Mouse (Mus musculus) ES-E14 (cell line): Measurements from ENCODE around the gene Hist1h2bh. TPM values are rescaled to one million over a fixed set of nuclear protein-coding genes. Genes with fewer than 3 reads are reported as not detected.

ENCODE experiments used
- DNase-seq: peaks from one replicate; pipeline ENCODE4 v3.0.0-alpha.2; 2013; ENCODE audit warnings: low read depth, low spot score
- H3K27ac ChIP-seq: 2 replicates; pipeline ENCODE4 v1.5.1; 2012; ENCODE audit warnings: low read depth, mild to moderate bottlenecking, low read length, moderate library complexity, mixed read lengths; ENCODE audit not compliant: poor library complexity, insufficient read depth, severe bottlenecking
- H3K36me3 ChIP-seq: 2 replicates; pipeline ENCODE4 v1.6.1; 2012; ENCODE audit warnings: mild to moderate bottlenecking, low read length, moderate library complexity, mixed read lengths; ENCODE audit not compliant: control insufficient read depth, poor library complexity, insufficient read depth, severe bottlenecking
- H3K4me1 ChIP-seq, 2 experiments: fragments of 150-350 bp in 1 of 2; sonication (generic) in 1 of 2; 2 replicates each; pipeline ENCODE4 v1.6.1; 2012; ENCODE audit warnings: low read length in 2 of 2, mild to moderate bottlenecking in 1 of 2, mixed read lengths in 1 of 2; ENCODE audit not compliant: control insufficient read depth in 2 of 2, insufficient read depth in 2 of 2, poor library complexity in 1 of 2
- H3K4me3 ChIP-seq, 2 experiments: fragments of 150-350 bp in 1 of 2; sonication (generic) in 1 of 2; 2 replicates each; pipeline ENCODE4 v1.5.1; 2012; ENCODE audit warnings: low read length in 2 of 2, low read depth in 1 of 2, mild to moderate bottlenecking in 1 of 2, mixed read lengths in 1 of 2; ENCODE audit not compliant: insufficient read depth in 1 of 2, poor library complexity in 1 of 2, severe bottlenecking in 1 of 2
- H3K9ac ChIP-seq: 2 replicates; pipeline ENCODE4 v1.6.1; 2012; ENCODE audit warnings: low read depth, mild to moderate bottlenecking, low read length, mixed read lengths; ENCODE audit not compliant: poor library complexity, insufficient read depth, severe bottlenecking
- H3K9me3 ChIP-seq: fragments of 150-350 bp; sonication (generic); 2 replicates; pipeline ENCODE4 v1.6.1; 2012; ENCODE audit warnings: low read depth, mild to moderate bottlenecking, low read length; ENCODE audit not compliant: control insufficient read depth, insufficient read depth
- CHD2 ChIP-seq: IDR thresholded peaks from 2 replicates; pipeline ENCODE4 v1.6.1; 2014; ENCODE audit warnings: mild to moderate bottlenecking, low read depth, low read length, inconsistent platforms
- HCFC1 ChIP-seq: IDR thresholded peaks from 2 replicates; pipeline ENCODE4 v1.6.1; 2012; ENCODE audit warnings: low read length, inconsistent platforms, borderline replicate concordance; ENCODE audit not compliant: insufficient read depth
- MAFK ChIP-seq: IDR thresholded peaks from 2 replicates; pipeline ENCODE4 v1.6.1; 2014; ENCODE audit warnings: mild to moderate bottlenecking, low read depth, low read length, inconsistent platforms; ENCODE audit not compliant: insufficient read depth
- ZC3H11A ChIP-seq: IDR thresholded peaks from 2 replicates; pipeline ENCODE4 v1.6.1; 2012; ENCODE audit warnings: low read depth, mild to moderate bottlenecking, inconsistent platforms, low read length, borderline replicate concordance
- ZNF384 ChIP-seq: IDR thresholded peaks from 2 replicates; pipeline ENCODE4 v1.6.1; 2012; ENCODE audit warnings: low read depth, low read length, inconsistent platforms
- in situ Hi-C, 2 experiments: fragments of 600-800 bp; cut with MboI; formaldehyde crosslinking; loops; one replicate each; pipeline ENCODE4 v1.15.1; 2025; ENCODE audit warnings: low sequenced_read_pairs in 2 of 2, inconsistent platforms in 1 of 2; ENCODE audit not compliant: unreplicated experiment in 2 of 2
- total RNA-seq: library from RNA; depleted of rRNA; stranded (reverse); fragments of 300-350 nt; gene quantifications from 2 replicates; pipeline ENCODE4 v1.2.3, GENCODE M21; 2012

The Hist1h2bh gene
- total RNA-seq, 1 experiment, result 146 TPM

- peaks cover 0 to 2% of the 10 kb centered on the region in 2 experiments; a peak in 1 of 4 replicates for H3K4me1 ChIP-seq
- peak within 1 kb of the TSS; percentile 93 for H3K27ac ChIP-seq
- peak; percentile 96 for DNase-seq
- TF ChIP-seq ZNF384 (no peak), MAFK (no peak), HCFC1 (no peak), ZC3H11A (no peak), CHD2 (no peak)
- H3K9ac ChIP-seq, result peak within 1 kb of the TSS; percentile 78
- no peaks in the 10 kb centered on the region for H3K9me3 ChIP-seq
- H3K36me3 ChIP-seq, result no peaks in the 10 kb centered on the region
- peak within 1 kb of the TSS; percentile 67 to 83 for H3K4me3 ChIP-seq
- in situ Hi-C loops, result loop anchor here in 1 of 2 experiments (25.0 kb wide), 1 partner anchor 1494 kb away; the partner anchor contains the start of genes Hist1h2ag, Hist1h2ah, Hist1h2bj and Hist1h2bk
These were observed 12.0 kb downstream of the Hist1h2bh start, which contains the start of gene Hist1h4h for GRCm38 (mm10) chr13:23530901-23531875. Gene Hist1h4h (plus strand): TSS chr13:23531050.

DNA sequence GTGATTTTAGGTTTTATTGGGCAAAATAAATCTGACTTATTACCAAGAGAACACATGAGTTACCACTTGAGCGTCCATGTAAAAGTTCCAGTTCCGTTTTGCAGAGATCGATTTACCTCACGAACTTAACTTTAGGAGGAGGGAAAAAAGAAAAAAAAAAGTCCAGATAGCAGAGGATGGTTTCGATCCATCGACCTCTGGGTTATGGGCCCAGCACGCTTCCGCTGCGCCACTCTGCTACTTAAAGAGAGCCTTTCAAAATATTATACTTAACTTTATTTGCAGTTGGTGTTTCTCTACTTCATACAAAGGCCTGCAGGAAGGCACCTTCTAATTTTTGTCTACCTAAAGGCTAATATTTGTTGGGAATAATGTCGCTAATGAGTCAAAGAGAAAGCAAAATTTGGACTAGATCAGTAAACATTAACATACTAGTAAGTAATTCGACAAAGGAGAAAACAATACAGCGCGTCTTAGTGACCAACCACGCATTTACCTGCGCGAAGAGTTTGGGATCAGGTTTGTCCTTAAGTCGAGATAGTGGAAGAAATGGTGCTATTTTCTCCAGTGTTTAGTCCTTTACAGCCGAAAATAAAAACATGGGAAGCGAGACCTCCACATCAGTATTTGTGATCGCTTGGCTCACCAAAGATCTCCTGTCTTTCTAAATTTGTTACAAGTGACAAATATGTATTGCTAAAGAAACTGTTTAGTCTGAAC, 12.9 kb downstream of the Hist1h2bh start:
- in situ Hi-C loops, result loop anchor here in 1 of 2 experiments (25.0 kb wide), 1 partner anchor 1493 kb away; the partner anchor contains the start of genes Hist1h2ag, Hist1h2ah, Hist1h2bj and Hist1h2bk

DNA sequence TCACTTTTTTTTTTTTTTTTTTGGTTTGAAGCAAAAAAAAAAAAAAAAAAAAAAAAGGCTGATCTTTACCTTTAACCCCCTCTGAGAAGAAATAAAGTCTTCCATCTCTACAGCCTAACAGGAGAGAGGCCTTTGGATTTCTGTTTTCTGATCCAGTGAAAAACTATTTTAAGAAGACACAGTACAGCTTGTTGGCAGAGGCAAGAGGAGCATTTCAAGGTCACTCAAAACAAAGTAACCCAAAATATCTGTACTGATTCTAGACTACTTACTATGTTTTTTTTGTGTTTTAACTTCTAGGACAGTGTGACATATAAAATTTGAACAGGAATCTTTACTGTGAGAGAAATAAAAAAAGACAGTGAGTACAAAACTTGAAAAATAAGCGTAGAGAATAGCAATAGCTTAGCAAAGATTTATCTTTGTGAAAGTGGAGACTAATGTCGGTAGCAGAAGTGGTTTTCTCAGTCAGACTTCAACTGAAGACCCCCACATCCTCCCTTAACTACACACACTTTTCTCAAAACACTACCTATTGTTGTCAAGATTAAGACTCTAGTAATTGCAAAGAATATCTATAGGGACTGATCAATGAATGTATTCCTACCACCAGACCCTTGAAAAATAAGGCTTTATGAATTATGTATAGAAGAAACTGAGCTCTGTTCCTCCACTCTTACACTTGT, 13.6 kb downstream of the Hist1h2bh start:
- Histone ChIP-seq H3K4me1 (peaks cover 0 to 2% of the 10 kb centered on the region in 2 experiments; a peak in 1 of 4 replicates), H3K27ac (no peak overlapping the region), H3K9me3 (no peaks in the 10 kb centered on the region), H3K9ac (no peak overlapping the region), H3K4me3 (peak overlapping the region; percentile 25 to 61; a peak in 2 of 4 replicates), H3K36me3 (no peaks in the 10 kb centered on the region)
- in situ Hi-C loops, result loop anchor here (10.0 to 25.0 kb wide), 2 partner anchors 1492 to 1605 kb away; partner anchors contain the start of genes Hist1h2ag (in 1 of the 2), Hist1h2ah (in 1 of the 2), Hist1h2bj (in 1 of the 2) and Hist1h2bk (in 1 of the 2)
- no peak for TF ChIP-seq CHD2
- TF ChIP-seq MAFK, result no peak
- TF ChIP-seq ZNF384, result no peak; the same call in 1 of the 2 replicates
- DNase-seq, result no peak

More for the DNA sequence above, 12.9 kb downstream of the Hist1h2bh start:
- no peaks in the 10 kb centered on the region for H3K36me3 ChIP-seq
- peak overlapping the region; percentile 85; the same call in 1 of the 2 replicates for H3K27ac ChIP-seq
- peak overlapping the region; percentile 78 for H3K9ac ChIP-seq
- no peak for TF ChIP-seq CHD2
- TF ChIP-seq ZNF384, result peak; percentile 80
- peak; percentile 92 for TF ChIP-seq MAFK
- DNase-seq, result no peak
- H3K4me3 ChIP-seq, result peak overlapping the region; percentile 61 to 83
- H3K9me3 ChIP-seq, result no peaks in the 10 kb centered on the region
- H3K4me1 ChIP-seq, result peaks cover 0 to 2% of the 10 kb centered on the region in 2 experiments; a peak in 1 of 4 replicates

DNA sequence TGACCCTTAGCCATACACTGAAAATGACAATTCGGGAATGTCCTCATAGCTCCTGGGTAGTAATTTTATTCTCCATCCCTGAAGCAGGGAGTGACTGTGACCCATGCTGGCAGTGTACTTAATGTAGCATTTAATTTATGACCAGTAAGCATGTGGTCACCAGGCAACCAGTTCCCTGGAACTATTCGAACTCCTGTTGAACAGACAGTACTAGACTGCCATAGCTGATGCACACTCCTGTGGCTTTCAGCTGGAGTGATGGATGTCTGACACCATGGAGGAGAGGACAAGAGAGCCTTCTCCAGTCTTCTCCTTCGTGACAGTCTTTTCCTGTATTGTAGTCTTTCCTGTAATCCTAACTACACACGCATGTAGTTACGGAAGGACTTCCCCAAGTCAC, 14.2 kb downstream of the Hist1h2bh start:
- no peak for DNase-seq
- no peak for TF ChIP-seq MAFK
- no peak for TF ChIP-seq ZC3H11A
- no peak for TF ChIP-seq HCFC1
- no peak for TF ChIP-seq CHD2
- no peak for TF ChIP-seq ZNF384
- Histone ChIP-seq H3K36me3 (no peaks in the 10 kb centered on the region), H3K9ac (no peak overlapping the region), H3K4me3 (no peak overlapping the region), H3K4me1 (peaks cover 0 to 2% of the 10 kb centered on the region in 2 experiments; a peak in 1 of 4 replicates), H3K27ac (no peak overlapping the region), H3K9me3 (no peaks in the 10 kb centered on the region)
- in situ Hi-C loops, result loop anchor here (10.0 to 25.0 kb wide), 2 partner anchors 1492 to 1604 kb away; partner anchors contain the start of genes Hist1h2ag (in 1 of the 2), Hist1h2ah (in 1 of the 2), Hist1h2bj (in 1 of the 2) and Hist1h2bk (in 1 of the 2)
